Mouse (Mus musculus) liver, embryonic 11.5 days (tissue): ENCODE results near the gene 1110008L16Rik. TPM values are rescaled to one million over a fixed set of nuclear protein-coding genes. Genes with fewer than 3 reads are reported as not detected.
"Not testable (repeated sequence)": the region's sequence is repeated elsewhere in the genome, so short reads cannot be mapped to it uniquely, and the experiment has no call there.

Source experiments
- ATAC-seq: fragments of 200-750 bp; cut with Nextera tagmentation; replicated peaks from 2 replicates; pipeline ENCODE4 v1.8.0; 2017; ENCODE audit warnings: moderate number of reproducible peaks, mild to moderate bottlenecking, moderate TSS enrichment, moderate library complexity; ENCODE audit not compliant: low FRiP score
- DNase-seq: peaks from one replicate; pipeline ENCODE4 v3.0.0-alpha.2; 2017; ENCODE audit warnings: low spot score
- H3K27ac ChIP-seq: fragments of 300-500 bp; sonication (generic); 2 replicates; pipeline ENCODE4 v1.5.1; 2014; ENCODE audit warnings: mild to moderate bottlenecking, low read depth, low read length, control low read depth
- H3K27me3 ChIP-seq: fragments of 300-500 bp; sonication (generic); replicated peaks from 2 replicates; pipeline ENCODE4 v1.6.1; 2014; ENCODE audit warnings: low read length, mixed read lengths; ENCODE audit not compliant: control insufficient read depth, insufficient read depth
- H3K36me3 ChIP-seq: fragments of 300-500 bp; sonication (generic); 2 replicates; pipeline ENCODE4 v1.6.1; 2014; ENCODE audit warnings: mild to moderate bottlenecking, low read length, moderate library complexity, mixed read lengths; ENCODE audit not compliant: control insufficient read depth, insufficient read depth
- H3K4me1 ChIP-seq: fragments of 300-500 bp; sonication (generic); replicated peaks from 2 replicates; pipeline ENCODE4 v1.6.1; 2014; ENCODE audit warnings: low read length, mixed read lengths; ENCODE audit not compliant: control insufficient read depth, insufficient read depth
- H3K4me2 ChIP-seq: fragments of 300-500 bp; sonication (generic); 2 replicates; pipeline ENCODE4 v1.6.1; 2014; ENCODE audit warnings: mild to moderate bottlenecking, control low read depth, moderate library complexity
- H3K4me3 ChIP-seq: fragments of 300-500 bp; sonication (generic); 2 replicates; pipeline ENCODE4 v1.5.1; 2014; ENCODE audit warnings: low read depth, low read length, control low read depth
- H3K9ac ChIP-seq: fragments of 300-500 bp; sonication (generic); 2 replicates; pipeline ENCODE4 v1.6.1; 2014; ENCODE audit warnings: low read depth, low read length, control low read depth
- H3K9me3 ChIP-seq: fragments of 300-500 bp; sonication (generic); 2 replicates; pipeline ENCODE4 v1.6.1; 2016; ENCODE audit warnings: low read length, inconsistent platforms, mixed read lengths; ENCODE audit not compliant: control insufficient read depth
- WGBS: fragments of 180-500 bp; shearing (Covaris S2); extraction: QIAGEN DNeasy Blood & Tissue Kit; methylation state at CpG from one replicate; pipeline ENCODE4 v1.1.7; 2014; 5-methylcytosine and 5-hydroxymethylcytosine counted together
- polyA plus RNA-seq: library from polyadenylated mRNA; unstranded; fragments of >200 nt; fragmentation: Nextera tagmentation; extraction: Ambion mirVana; gene quantifications from 2 replicates; pipeline ENCODE4 v1.2.1, GENCODE M21; 2014

1110008L16Rik gene
- polyA plus RNA-seq, 1 experiment from 2014 or later: 19.0 TPM

DNA sequence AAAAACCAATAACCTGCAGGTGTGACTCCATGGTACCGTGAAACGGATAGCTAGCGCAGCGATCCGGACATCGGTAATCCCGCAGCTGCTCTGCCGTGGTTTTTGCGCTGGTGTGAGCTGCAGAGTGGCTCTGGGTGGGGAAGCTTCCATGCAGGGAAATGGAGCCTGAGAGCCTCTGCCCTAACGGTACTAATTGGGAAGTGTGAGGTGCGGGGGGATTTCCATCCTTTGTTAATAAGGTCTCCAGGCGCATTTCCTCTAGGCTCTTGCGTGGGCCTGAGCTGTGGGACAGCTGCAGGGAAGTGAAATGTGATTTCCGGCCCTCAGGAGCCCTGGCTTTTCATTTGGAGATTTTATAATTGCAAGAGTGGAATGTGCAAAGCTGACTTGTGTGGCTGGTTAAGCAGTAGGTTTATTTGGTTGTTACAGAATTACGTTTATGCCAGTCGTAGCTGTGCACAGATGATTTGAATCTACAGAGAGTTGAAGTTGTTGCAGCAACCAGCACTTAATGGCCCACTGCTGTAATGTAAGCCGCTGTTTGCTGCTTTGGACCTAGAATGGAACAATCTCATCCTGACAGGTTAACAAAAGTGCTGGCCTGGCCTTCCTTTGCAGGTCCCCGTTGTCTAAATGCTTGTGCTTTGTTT is 22.4 kb downstream of the 1110008L16Rik start:
- Histone ChIP-seq H3K4me3 (no peak overlapping the region), H3K27ac (no peak overlapping the region), H3K27me3 (no peaks in the 10 kb centered on the region), H3K4me2 (no peak overlapping the region), H3K9ac (no peak overlapping the region), H3K9me3 (no peaks in the 10 kb centered on the region), H3K36me3 (0 out of 2 replicates have a peak, but pooled peaks cover 3% of the 10 kb centered on the region), H3K4me1 (0 out of 2 replicates have a peak, but pooled peaks cover 2% of the 10 kb centered on the region)
- WGBS: 89% methylated on average over 18 of the region's 18 CpGs
- DNase-seq (no peak), ATAC-seq (no peak)

DNA sequence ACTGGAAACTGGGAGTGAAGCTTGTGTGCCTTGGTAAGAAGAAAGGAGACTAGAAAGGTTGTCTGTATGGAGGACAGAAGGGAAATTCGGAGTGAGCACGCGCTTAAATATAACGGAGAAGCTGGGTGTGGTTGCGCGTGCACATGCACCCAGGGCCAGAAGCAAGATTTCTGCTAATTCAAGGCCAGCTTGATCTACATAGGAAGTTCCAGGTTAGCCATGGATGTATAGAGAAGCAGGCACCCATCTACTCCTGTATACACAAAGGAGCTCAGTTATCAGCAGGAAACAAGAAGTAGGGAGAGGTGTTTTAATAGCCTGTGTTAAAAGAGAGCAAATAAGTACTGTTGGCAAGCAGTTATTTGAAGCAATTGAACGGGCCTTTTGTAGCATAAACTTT is 26.3 kb downstream of the 1110008L16Rik start:
- no peak overlapping the region for H3K9ac ChIP-seq
- DNase-seq (no peak), ATAC-seq (no peak)
- no peaks in the 10 kb centered on the region for H3K27me3 ChIP-seq
- no peaks in the 10 kb centered on the region for H3K9me3 ChIP-seq
- no peak overlapping the region for H3K4me3 ChIP-seq
- WGBS: 71% methylated on average over 7 of the region's 7 CpGs
- peaks cover 13% of the 10 kb centered on the region for H3K4me1 ChIP-seq
- H3K4me2 ChIP-seq: no peak overlapping the region
- no peaks in the 10 kb centered on the region for H3K36me3 ChIP-seq
- no peak overlapping the region for H3K27ac ChIP-seq

DNA sequence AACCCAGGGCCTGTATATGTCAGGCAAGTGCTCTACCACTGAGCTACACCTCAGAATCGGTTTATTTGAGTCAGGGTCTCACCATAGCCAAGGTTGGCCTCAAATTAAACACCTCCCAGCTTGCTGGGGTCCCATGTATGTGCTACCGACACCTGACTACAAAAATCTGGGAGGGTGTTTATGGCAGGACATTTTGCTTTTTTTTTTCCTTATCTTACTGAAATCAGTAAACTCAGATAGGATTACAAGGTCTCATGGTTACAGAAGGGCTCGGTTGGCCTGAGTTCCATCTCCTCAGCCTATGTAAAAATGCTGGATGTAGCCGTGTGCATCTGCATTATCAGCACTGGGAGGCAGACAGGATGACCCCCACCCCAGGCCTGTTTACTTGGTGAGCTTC is 29.4 kb downstream of the 1110008L16Rik start:
- Histone ChIP-seq H3K27ac (0 out of 2 replicates have a peak overlapping the region, but pooled peaks have one; percentile 11), H3K27me3 (no peaks in the 10 kb centered on the region), H3K9ac (no peak overlapping the region), H3K4me2 (peak overlapping the region; percentile 24), H3K4me1 (peaks cover 13% of the 10 kb centered on the region), H3K4me3 (no peak overlapping the region), H3K9me3 (no peaks in the 10 kb centered on the region), H3K36me3 (no peaks in the 10 kb centered on the region)
- 61% methylated on average over 4 of the region's 4 CpGs for WGBS
- ATAC-seq: no peak; the same call in 1 of the 2 replicates
- no peak for DNase-seq

DNA sequence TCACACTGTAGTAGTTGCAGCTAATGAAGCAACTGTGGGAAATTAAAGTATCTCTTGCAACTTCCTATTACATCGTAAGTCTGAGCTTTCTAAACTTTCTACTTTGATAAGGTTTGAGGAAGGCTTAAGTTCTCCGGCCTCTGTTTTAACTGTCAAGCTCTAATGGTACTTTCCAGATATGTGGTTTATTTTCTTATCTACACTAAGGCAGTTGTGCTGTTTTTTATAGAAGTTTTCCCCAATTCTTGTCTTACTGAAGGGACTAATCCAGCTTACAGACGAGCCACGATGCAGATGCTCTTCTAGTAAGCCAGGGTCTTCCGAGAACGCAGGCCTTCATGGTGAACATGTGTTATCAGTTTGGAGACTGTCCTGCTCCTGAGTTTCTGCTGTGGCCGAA is 30.0 kb downstream of the 1110008L16Rik start:
- H3K27ac ChIP-seq: peak overlapping the region; percentile 66
- no peaks in the 10 kb centered on the region for H3K36me3 ChIP-seq
- no peaks in the 10 kb centered on the region for H3K27me3 ChIP-seq
- peak; percentile 63 for ATAC-seq
- DNase-seq: no peak
- H3K9me3 ChIP-seq: no peaks in the 10 kb centered on the region
- 48% methylated on average over 7 of the region's 7 CpGs for WGBS
- peaks cover 13% of the 10 kb centered on the region for H3K4me1 ChIP-seq
- no peak overlapping the region for H3K4me3 ChIP-seq
- H3K9ac ChIP-seq: no peak overlapping the region
- H3K4me2 ChIP-seq: peak overlapping the region; percentile 24

DNA sequence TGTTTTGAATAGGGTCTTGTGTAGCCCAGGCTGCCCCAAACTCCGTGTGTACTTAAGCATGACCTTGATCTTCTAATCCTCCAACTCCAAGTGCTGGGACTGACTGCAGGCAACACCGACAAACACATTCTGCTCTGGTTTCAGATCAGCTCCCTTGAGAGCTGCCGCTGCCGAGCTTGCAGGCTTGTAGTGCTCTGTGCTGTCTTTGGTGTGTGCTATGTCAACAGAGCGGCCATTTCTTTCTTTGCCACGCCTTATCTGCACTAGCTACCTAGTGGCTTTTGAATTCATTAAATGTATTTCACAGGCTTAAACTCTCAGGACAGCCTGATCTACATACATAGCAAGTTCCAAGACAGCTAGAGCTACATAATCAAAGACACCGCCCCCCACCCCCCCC is 34.3 kb downstream of the 1110008L16Rik start:
- Histone ChIP-seq H3K4me3 (no peak overlapping the region), H3K27me3 (no peaks in the 10 kb centered on the region), H3K27ac (no peak overlapping the region), H3K36me3 (no peaks in the 10 kb centered on the region), H3K4me2 (no peak overlapping the region), H3K9me3 (no peaks in the 10 kb centered on the region), H3K4me1 (peaks cover 9% of the 10 kb centered on the region), H3K9ac (no peak overlapping the region)
- DNase-seq: no peak
- 89% methylated on average over 7 of the region's 7 CpGs for WGBS
- no peak for ATAC-seq

DNA sequence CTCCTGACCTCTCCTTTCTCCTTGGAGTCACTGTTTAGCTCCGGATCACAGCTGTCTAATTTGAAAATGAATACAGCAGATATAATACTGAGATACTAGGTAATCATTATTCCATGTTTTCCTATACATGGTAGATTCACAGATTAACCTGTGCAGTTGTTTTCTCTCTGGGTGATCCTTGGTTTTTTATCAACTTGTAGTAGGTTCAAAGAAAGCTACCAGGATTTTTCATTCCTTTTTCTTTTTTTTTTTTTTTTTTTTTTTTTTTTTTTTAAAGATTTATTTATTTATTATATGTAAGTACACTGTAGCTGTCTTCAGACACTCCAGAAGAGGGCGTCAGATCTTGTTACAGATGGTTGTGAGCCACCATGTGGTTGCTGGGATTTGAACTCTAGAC is 39.1 kb downstream of the 1110008L16Rik start:
- H3K27me3 ChIP-seq, H3K9me3 ChIP-seq, DNase-seq, H3K9ac ChIP-seq, H3K4me3 ChIP-seq, ATAC-seq, H3K4me2 ChIP-seq, H3K4me1 ChIP-seq, H3K36me3 ChIP-seq, H3K27ac ChIP-seq: not testable (repeated sequence)
- WGBS: 96% methylated on average over 1 of the region's 2 CpGs

DNA sequence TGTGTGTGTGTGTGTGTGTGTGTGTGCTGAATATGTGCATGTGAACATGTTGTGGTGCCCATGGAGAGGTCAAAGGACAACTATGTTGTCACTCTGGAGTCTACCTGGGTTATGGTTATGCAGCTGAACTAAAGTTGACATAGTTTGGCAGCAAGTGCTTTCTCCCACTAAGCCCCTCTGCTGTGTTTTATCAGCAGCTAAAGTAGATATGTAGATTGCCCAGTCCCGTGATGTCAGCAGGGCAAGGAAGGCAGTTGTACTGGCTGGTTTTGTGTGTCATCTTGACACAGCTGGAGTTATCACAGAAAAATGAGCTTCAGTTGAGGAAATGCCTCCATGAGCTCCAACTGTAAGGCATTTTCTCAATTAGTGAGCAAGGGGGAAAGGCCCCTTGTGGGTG is 43.7 kb downstream of the 1110008L16Rik start:
- not testable (repeated sequence) for H3K36me3 ChIP-seq, H3K27me3 ChIP-seq, H3K4me3 ChIP-seq, H3K27ac ChIP-seq, DNase-seq, H3K4me2 ChIP-seq, H3K9me3 ChIP-seq, H3K4me1 ChIP-seq, H3K9ac ChIP-seq
- WGBS: 17% methylated on average over 1 of the region's 1 CpGs
- peak; percentile 34; the same call in 1 of the 2 replicates for ATAC-seq

DNA sequence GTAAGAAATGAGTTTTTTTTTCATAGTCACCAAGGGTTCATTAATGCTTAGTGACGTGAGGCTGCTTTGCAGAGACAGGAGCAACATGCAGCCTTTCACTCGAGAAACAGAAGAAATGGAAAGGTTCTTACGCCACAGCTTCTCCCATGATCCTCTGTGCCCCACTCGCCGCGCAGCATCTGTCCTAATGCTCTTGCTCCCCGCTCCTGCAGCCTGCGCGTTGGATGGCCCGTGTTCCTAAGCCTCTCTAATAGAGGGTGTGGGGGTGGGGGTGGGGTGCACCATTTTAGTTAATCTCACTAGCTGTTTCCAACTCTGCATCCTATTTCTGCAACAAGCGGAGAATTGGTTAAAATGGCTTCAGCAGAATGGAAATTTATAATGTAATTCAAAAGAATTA is 44.6 kb downstream of the 1110008L16Rik start:
- no peak for DNase-seq
- Histone ChIP-seq H3K9ac (no peak overlapping the region), H3K4me2 (no peak overlapping the region), H3K9me3 (no peaks in the 10 kb centered on the region), H3K27ac (no peak overlapping the region), H3K27me3 (no peaks in the 10 kb centered on the region), H3K36me3 (no peaks in the 10 kb centered on the region), H3K4me1 (peaks cover 5% of the 10 kb centered on the region; the same call in 1 of the 2 replicates), H3K4me3 (no peak overlapping the region)
- WGBS: 85% methylated on average over 11 of the region's 11 CpGs
- ATAC-seq: no peak

DNA sequence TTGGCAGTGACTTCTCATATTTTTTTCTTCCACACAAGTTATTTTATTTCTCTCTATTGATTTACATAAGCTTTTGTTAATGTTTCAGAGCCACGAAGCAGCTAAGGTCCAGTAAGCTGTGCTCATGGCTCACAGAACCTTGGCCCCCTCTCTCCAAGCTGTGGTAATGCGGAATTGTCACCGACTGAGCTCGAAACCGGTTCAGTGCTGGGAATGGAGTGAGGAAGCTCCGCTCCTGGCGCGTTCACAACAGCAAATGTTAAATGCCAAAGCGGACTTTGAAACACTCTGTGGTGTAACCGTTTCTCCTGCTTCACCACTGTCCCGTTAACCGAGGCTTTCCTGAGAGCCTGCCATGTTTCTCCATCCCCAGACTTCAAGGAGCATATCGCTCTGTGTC is 45.2 kb downstream of the 1110008L16Rik start:
- H3K27me3 ChIP-seq: no peaks in the 10 kb centered on the region
- H3K9ac ChIP-seq: no peak overlapping the region
- no peak for ATAC-seq
- no peak for DNase-seq
- H3K9me3 ChIP-seq: no peaks in the 10 kb centered on the region
- H3K4me1 ChIP-seq: peaks cover 5% of the 10 kb centered on the region; the same call in 1 of the 2 replicates
- 71% methylated on average over 13 of the region's 13 CpGs for WGBS
- no peaks in the 10 kb centered on the region for H3K36me3 ChIP-seq
- no peak overlapping the region for H3K4me2 ChIP-seq
- H3K27ac ChIP-seq: no peak overlapping the region
- H3K4me3 ChIP-seq: no peak overlapping the region
